Mouse (Mus musculus) left cerebral cortex, adult 9 months (tissue): ENCODE data around the gene Tubgcp2.

Source experiments
- DNase-seq, 2 experiments: peaks; one replicate each; pipeline ENCODE4 v3.0.0; 2022; ENCODE audit warnings: low spot score in 2 of 2

Gene Tubgcp2

DNA sequence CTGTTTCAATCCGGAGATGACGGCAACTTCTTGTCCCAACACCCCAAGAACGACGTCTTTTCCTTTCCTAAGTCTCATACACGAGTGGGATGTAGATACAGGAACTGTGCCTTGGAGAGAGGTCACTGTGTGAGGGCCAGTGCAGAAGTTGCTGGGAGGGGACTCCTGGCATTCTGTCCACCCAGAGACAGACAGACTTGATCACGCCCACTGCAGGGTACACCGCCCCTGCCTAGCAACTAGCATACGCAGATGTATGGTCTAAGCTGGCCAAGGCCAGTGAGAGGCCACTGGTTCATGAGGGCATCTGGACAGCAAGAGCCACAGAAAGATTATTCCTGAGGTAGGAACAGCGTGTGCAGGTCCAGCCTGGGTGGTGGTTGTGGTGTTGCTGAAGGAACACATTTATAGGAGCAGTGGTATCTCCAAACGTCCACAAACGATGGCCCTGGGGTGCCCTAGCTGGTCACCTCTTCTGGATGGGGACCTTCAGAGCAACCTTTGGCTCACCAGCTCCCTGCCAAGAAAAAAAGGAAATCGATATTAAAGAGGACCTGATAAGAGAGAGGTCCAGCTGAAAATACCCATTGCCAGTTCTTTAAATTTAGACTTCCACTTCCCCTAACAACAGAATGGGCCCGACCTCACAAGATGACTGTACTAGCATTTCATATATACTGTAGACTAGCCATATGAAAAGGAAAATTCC lies 57.3 kb downstream of the Tubgcp2 start:
- peak in 1 of 2 experiments; percentile 32 for DNase-seq

DNA sequence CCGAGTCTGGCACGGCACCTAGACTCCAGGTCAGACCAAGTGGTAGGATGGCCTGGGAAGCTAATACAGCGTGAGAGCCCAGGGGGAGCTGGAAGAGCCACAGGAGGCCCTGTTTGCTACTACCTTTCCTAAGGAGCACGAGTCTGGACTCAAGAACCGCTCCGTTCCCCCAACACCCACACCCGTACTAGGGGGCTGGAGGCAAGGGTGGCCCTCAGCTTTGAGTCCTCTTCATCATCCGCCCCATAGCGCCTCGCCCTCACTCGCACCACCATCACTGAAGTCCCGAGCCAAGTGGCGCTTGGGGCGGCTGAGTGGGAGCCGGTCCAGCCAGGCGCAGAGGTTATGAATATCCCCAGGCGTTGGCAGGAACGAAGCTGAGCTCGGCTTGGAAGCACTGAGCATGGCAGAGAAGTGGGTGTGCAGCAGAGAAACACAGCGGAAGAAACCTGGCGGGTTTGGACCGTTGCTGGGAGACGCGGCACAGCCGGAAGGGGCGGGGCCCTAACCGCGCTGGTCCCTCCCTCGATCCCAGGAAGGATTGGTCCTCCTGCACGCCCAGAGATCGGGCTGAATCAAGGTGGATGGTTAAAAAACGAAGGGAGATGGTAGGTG lies 58.1 kb downstream of the Tubgcp2 start, which contains the start of gene 6430531B16Rik:
Gene 6430531B16Rik (minus strand): TSS at position 478 of the 615 bp plus-strand sequence.
- DNase-seq, result peak; percentile 79 to 91

DNA sequence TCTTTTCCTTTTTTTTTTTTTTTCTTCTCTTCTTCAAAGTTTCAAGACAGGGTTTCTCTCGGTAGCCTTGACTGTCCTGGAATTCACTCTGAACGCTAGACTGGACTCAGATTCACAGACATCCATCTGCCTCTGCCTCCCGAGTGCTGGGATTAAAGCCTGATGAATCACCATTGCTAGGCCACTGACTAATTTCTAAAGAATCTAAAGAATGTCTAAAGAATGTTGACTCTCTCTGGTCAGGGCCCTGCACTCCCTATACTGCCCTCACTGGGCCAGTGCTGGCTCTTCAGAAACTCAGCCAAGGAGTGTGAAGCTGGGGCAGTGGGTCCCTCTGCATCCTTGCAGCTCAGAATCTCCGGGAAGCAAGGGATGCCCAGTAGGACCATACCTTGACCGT lies 61.0 kb downstream of the Tubgcp2 start:
- no peak for DNase-seq

DNA sequence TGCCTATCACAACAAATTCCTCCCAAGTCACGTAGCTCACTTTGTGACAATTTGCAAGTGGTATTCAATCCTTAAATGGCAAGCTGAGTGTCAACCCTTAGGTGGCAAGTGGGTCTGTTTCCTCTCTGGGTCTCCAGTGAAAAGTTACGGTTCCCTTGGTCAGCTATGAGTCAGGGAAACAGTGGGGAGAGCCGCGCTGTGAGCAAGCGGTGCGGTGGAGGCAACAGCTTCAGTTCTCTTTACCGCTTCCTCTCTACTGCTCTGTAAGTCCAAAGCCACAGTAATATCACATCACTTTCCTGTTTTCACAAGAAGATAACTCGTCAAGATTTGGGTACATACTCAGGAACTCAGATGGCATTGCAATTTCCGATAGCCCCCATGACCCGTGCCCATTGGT lies 62.2 kb downstream of the Tubgcp2 start:
- no peak for DNase-seq

DNA sequence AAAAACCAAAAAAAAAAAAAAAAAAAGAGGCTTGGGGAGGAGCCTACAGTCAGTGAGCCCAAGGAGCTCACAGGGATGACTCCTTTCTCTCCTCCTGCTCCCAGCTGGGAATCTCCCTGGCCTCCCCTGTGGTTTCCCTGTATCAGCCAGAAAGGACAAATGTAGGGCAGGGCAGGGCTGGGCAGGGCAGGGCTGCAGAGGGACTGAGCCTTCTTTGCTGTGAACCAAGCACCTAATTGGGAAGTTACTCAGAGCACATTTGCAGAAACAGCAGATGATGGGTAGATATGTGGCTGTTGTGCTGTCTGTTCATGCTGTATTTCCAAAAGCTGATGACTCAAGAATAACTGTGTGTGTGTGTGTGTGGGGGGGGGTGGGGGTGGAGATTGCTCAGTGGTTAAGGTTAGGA lies 63.5 kb downstream of the Tubgcp2 start:
- no peak for DNase-seq

DNA sequence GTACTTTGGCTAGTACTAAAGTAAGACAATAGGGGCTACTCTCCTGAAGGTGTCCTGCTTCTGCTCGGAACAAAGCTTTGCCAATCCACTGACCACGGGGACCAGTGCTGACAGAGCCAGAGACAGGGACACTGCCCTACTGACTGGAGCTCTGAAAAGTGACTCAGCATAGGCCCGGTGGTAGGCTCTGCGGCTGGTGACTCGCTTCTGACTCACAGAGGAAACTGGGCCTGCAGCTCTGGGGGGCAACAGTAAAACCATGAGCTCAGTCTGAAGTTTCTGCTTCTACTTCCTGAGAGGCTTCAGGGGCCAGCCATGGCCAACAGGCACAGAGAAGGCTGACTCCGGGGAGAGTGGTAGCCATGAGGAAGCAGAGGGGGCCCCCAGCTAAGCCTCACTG lies 65.0 kb downstream of the Tubgcp2 start:
- DNase-seq, result no peak

DNA sequence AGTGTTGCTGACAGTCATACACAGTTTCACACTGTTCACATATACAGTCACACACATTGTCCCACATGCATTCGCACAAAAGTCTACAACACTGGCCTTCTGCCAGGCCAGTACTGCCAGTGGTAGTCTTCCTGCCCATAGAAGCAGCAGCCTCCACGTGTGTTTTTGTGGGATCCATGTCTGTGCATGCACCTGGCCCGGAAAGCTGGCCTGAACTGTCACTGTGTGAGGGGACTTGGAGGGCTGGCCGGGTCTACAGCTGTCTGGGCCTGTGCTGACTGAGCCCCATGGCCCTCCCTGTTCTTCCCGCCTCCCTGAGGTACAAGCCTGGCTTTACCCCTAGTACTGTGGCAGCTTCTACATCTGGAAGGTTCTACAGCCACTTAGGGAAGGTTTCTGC lies 65.5 kb downstream of the Tubgcp2 start:
- DNase-seq, result no peak

DNA sequence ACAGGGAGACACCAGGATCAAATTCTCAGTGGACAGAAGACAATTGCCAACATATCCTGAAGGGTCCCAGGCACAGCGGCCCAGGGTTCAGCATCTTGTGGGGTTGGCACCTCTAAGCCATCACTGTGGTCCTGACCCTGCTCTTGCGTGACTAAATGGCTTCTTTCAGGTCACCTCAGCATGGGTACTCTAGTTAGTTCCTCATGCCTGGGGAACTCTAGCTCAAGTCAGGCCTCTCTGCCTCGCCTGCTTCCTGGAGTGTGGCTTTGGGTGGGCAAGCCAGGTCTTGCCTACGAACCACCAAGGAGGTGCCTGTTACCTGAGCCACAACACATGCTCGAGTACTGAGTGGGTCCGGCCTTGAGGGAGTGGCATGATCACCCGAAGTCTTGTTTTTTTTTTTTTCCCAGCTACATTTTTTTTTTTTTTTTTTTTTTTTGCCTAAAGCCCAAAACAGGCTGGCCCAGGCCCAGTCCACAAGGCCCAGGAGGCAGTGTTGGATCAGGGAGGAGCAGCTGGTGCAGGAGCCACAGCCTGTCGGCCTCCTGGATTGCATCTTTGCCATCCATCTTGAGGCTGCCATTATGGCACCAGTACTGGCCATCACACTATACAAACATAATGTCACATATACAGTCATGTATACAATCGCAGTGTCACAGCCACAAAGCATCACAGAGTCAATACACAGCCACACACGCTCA lies 66.1 kb downstream of the Tubgcp2 start:
- DNase-seq, result no peak

DNA sequence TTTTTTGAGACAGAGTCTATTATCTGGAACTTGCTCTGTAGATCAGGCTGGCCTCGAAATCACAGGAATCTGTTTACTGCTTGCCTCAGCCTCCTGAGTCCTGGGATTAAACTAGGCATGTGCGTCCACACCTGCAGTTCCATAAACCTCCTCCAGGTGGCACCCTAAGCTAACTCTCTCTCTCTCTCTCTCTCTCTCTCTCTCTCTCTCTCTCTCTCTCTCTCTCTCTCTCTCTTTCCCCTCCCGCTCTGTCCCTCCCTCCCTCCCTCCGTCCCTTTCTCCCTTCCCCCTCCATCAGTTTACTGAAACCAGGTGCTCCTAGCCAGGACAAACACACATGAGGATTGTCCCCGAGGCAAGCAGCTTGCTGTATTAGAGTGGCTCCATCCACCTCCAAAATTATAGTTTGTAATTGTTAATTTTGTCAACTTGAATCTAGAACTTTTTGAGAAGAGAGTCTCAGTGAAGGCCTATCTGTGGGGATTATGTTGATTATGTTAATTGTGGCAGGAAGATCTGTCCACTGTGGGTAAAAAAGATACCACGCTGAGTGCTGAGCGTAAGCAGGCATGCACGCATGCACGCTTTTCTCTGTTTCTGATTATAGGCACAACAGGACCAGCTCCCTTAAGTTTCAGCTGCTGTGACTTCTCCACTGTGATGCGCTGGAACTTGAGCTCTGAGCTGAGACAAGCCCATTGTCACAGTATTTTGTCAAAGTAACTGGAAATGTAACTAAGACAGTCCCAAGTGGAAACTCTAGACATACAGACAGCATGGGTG lies 66.9 kb downstream of the Tubgcp2 start:
- peak; percentile 47 to 90 for DNase-seq

DNA sequence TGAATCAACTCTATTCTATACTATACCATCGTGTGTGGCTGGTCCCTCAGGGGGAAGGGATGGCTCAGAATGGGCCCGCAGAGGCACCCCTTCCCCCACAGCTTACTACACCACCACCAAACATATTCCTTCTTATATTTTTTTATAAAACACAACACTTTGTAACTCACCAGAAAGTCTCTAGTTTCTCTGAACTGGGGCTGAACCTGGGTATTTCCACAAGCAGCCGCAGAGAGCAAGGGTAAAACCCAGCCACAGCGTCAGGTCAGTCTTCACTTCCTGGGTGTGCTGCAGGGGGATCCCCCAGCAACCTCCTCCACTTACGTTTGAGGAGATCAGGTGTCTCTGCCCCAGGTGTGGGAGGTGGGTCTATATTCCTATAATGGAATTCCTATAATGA lies 68.0 kb downstream of the Tubgcp2 start:
- no peak for DNase-seq

DNA sequence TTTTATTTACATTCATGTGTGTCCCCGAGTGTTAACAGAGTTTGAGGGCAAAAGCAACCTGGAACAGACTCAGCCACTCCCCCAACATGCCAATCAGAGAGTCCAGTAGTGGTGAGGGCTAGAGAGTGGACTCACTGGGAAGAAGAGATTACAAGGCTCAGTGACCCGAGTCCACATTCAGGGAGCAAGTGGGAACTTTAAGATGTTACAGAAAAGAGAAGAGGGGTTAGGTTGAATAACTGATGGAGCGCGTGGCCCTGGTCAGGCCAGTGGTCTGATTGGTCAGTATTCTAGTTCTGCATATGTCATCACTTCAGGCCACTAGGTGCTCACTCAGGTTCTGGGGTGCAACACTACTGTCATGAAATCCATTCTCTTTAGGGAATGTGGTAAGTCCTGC lies 69.3 kb downstream of the Tubgcp2 start:
- DNase-seq, result no peak

DNA sequence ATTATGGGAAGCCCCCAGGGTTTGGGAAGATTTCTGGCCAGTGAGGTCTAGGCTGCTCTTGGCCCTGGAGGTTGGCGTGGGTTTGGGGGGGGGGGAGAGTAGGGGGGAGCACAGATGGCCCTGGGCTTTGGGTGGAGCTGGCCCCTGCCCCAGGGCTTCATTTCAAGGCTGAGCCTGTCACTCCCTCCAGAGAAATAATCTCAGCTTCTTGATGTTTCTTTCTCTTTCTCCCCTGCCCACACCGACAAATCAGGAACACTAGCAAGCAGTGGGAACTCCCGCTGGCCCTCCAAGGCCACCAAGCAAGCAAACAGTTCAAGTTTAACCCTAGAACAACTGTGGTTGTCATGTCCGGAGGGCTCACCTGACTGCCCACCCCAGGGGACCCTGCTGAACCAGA lies 72.7 kb downstream of the Tubgcp2 start:
- DNase-seq, result no peak

DNA sequence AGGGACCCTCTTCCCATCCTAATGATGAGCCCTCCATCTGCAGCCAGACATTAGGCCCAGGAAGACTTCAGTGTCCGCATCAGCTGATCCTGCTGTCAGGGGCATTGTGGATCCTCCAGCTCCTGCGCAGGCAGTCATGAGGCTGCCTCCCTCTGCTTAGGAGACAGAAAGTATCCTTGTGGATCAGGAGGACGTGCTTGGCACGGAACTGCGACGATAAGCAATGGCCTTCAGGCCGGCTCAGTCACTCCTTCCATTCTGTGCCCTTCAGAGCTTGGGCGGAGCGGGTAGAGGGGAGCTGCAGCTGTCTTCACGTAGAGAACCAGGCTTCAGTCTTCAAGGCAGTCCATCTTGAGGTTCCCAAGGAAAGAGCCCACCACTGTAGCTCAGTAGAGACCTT lies 75.3 kb downstream of the Tubgcp2 start:
- no peak for DNase-seq

DNA sequence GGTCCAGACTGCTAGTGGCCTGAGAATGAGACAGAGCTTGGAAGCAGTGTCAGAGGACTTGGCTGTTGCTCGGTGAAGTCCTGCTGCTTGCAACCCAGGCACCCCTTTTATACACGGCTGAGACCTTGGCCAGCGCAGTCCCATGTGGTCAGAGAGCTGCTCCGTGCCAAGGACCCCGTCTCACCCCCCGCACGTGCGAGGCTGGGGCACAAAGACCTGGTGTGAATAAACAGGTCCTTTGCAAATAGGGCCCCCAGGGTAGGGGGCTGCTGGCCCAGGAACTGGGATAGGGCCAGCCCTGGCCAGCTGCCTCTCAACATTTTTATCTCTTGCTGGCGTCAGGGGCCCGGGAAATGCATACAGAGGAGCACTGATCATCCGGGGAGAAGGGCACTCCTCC lies 78.5 kb downstream of the Tubgcp2 start:
- no peak for DNase-seq

DNA sequence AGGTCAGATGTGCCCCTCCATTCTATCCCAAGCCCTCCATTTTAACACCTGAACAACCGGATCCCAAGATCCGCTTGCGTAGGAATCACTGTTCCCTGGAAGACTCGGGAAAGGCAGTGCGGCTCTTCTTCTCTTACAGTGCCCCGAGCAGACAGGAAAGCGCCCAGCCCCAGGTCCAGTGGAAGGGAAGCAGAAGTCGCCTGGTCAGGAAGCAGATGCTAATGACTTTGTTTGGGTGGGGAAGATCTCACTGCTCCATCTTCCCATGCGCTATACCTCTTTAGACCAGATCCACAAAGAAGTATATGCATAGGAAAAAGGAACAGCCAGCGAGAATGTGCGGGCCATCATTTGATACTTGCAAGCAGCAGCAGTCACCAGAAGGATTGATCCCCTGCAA lies 79.0 kb downstream of the Tubgcp2 start:
- DNase-seq, result no peak

DNA sequence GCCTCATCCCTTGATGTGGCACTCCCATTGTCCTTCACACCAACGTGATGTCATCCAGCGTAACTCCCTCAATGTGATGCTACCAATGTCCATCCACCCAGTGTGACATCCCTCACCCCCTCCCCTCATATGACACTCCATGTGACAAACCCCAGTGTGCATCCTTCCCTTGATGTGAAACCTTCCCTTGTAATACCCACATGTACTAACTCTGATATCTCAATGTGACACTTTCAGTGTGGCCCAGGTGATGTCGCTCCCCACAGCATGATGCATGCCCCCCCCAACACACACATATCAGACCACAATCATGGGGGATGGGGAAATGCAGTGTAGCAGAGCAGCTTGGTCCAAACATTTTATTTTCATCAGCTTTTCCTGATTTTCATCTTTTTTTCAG lies 79.8 kb downstream of the Tubgcp2 start:
- no peak for DNase-seq

DNA sequence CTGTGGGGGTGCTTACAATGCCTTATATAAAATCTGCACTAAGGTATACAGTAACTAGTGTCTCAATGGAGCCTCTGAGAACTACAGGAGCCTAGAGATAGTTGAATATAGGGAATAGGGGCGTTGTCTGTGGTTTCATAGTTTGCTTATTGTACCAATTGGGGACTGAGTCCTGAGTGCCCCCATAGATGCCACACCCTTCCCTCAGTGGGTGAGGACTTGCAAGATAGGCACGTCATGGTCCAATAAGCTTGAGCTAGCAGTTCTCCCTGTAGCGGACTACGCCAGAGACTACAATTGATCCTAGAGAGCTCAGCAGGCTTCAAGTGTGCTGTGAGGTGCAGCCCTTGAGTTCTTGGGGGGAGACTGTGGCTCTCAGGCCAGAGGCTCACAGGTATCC lies 81.0 kb downstream of the Tubgcp2 start:
- DNase-seq, result no peak

DNA sequence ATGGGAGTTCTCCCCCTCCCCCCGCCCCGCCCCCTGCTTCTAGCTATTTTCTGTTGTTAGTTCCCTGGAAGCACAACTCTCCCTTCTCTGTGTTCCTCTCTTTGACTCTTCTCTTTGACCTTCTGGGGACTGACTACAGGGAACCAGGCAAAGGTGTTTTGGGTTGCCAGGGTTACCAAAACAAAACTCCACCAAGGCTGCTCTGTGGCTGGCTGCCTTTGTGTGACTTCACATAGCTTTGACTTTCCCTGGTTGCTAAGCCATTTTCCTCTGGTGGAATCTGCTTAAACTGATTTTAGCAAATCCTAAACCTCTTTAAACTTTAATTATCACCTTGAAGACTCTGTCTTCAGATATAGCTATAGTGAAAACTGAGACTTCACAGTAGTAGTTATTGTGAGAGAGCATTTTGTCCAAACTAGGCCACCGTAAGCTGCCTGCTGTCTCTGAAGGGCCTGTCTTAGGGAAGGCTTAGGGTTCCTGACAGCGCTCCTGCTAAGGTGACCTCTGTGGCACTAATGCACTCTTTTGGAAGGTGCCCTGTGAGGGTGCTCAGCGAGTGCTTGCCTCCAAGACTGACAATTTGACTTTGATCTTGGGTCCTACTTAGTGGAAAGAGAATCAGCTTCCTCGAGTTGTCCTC lies 84.4 kb downstream of the Tubgcp2 start:
- DNase-seq, result no peak

DNA sequence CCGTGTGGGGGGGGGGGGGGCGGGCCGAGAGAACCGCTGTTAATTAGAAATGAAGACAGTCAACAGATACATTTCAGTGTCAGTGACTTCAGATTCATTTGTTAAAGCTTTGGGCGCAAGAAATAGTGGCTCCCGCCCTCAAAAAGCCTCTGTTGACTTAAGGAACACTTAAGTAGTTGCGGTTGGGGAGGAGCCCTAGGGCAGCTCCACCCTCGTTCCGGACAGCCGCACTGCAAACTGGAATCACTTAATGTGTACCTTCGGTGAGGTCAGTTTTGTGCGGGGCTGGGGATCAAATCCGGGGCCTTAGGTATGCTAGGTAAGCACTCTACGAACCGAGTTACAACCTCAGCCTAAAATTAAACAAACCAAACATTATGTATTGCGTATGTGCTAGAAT lies 85.4 kb downstream of the Tubgcp2 start:
- no peak for DNase-seq

DNA sequence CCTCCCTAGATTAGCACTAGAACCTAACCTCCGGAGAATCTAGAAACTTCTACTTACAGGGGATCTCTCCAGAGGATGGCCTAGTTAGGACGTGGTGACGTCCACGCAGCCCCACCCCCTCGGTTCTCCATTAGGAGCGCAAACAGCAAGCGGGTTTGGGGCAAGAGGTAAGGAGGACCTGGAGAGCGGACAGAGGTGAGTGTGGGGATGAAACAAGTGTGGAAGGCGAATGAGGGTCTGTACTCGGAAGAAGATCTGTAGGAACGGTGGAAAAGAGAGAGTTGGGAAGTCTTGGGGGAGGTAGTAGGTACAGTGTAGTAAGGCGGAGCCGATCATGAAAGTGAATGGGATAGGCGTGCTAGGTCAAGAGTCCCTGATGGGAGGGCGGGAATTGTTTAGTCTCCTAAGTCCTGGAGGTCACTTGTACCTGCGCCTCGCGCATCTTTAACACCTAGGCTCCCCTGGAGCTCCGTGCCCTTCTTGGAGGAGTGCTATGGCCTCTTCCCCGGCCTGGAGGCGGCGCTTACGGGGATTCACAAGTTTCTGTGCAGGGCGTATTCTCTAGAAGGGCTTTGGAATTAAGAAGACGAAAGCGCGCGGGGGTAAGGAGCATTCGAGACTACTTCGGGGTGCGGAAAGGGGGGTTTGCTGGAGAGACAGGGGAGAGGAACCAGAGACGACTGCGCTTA lies 86.0 kb downstream of the Tubgcp2 start:
- DNase-seq, result no peak

DNA sequence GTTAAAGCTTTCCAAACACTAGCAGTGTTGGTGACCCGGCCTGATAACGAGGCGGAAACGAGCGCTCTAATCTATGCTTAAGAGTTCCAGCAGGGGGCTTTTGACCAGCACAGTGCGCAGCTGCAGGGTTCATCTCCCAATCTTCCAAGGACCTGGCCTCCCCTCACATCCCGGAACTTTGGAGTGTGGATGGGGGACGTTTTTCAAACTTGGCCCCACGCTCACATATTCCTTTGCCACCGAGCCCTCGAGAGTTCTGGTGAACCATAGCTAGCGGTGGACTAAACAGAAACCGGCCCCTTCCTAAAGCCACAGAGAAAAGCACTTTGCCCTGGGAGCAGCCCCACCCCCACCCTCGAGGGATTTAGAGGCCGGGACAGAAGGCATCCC lies 86.6 kb downstream of the Tubgcp2 start:
- no peak for DNase-seq
